Mouse (Mus musculus) thymus, adult 2 months (tissue): ENCODE data around the gene Card9. TPM values are rescaled to one million over a fixed set of nuclear protein-coding genes. Genes with fewer than 3 reads are reported as not detected.

Source experiments
- DNase-seq: peaks from one replicate; pipeline ENCODE4 v3.0.0; 2021
- H3K27ac ChIP-seq: fragments of 200-500 bp; 2 replicates; pipeline ENCODE4 v1.5.1; 2012; ENCODE audit warnings: low read length, control low read depth; ENCODE audit not compliant: control insufficient read depth, insufficient read depth
- H3K27me3 ChIP-seq: fragments of 200-500 bp; 2 replicates; pipeline ENCODE4 v1.6.1; 2012; ENCODE audit warnings: mild to moderate bottlenecking, low read length, moderate library complexity, mixed read lengths; ENCODE audit not compliant: control insufficient read depth, insufficient read depth
- H3K36me3 ChIP-seq: fragments of 200-500 bp; 2 replicates; pipeline ENCODE4 v1.6.1; 2012; ENCODE audit warnings: mild to moderate bottlenecking, low read length, moderate library complexity; ENCODE audit not compliant: control insufficient read depth, insufficient read depth
- H3K4me1 ChIP-seq: fragments of 200-500 bp; replicated peaks from 2 replicates; pipeline ENCODE4 v1.6.1; 2012; ENCODE audit warnings: low read length; ENCODE audit not compliant: control insufficient read depth, insufficient read depth
- H3K4me3 ChIP-seq: fragments of 200-500 bp; 2 replicates; pipeline ENCODE4 v1.5.1; 2012; ENCODE audit warnings: mild to moderate bottlenecking, low read length, control low read depth, moderate library complexity; ENCODE audit not compliant: control insufficient read depth, insufficient read depth
- CTCF ChIP-seq: fragments of 200-500 bp; IDR thresholded peaks from 2 replicates; pipeline ENCODE4 v1.5.1; 2012; ENCODE audit warnings: mild to moderate bottlenecking, control low read depth, low read length, moderate library complexity, borderline replicate concordance; ENCODE audit not compliant: control insufficient read depth, poor library complexity, insufficient read depth; ENCODE audit errors: extremely low read depth
- POLR2A ChIP-seq: fragments of 200-500 bp; IDR thresholded peaks from 2 replicates; pipeline ENCODE4 v1.6.1; 2012; ENCODE audit warnings: mild to moderate bottlenecking, low read length, control low read depth, moderate library complexity; ENCODE audit not compliant: control insufficient read depth, poor library complexity, insufficient read depth; ENCODE audit errors: extremely low read depth
- WGBS: fragments of 180-500 bp; shearing (Covaris S2); methylation state at CpG from one replicate; pipeline ENCODE4 v1.1.7; 2018; 5-methylcytosine and 5-hydroxymethylcytosine counted together
- polyA plus RNA-seq: library from polyadenylated mRNA; depleted of rRNA; stranded (reverse); fragments of >200 nt; gene quantifications from 2 replicates; pipeline ENCODE4 v1.2.3, GENCODE M21; 2012; rRNA removed

Gene Card9
- 39.1 and 51.0 TPM in 2 replicates for polyA plus RNA-seq

- peaks cover 30% of the 10 kb centered on the region for H3K4me1 ChIP-seq
- no peak within 1 kb of the TSS for H3K27ac ChIP-seq
- peaks cover 4% of the 10 kb centered on the region; the same call in 1 of the 2 replicates for H3K36me3 ChIP-seq
- no peak for DNase-seq
- TF ChIP-seq POLR2A (no peak), CTCF (no peak)
- H3K4me3 ChIP-seq: no peak within 1 kb of the TSS
- 53% methylated on average over 3 of the region's 3 CpGs for WGBS
- H3K27me3 ChIP-seq: no peaks in the 10 kb centered on the region
Measured at GRCm38 (mm10) chr2:26360772-26361171, at the start of gene Card9. Gene Card9 (minus strand): TSS chr2:26360918.

GRCm38 (mm10) chr2:26410091-26410490 lies 49.4 kb upstream of the Card9 start:
- Histone ChIP-seq H3K36me3 (peaks cover 2% of the 10 kb centered on the region), H3K4me1 (peaks cover 19% of the 10 kb centered on the region), H3K4me3 (no peak overlapping the region), H3K27me3 (no peaks in the 10 kb centered on the region), H3K27ac (no peak overlapping the region)
- DNase-seq: no peak
- TF ChIP-seq POLR2A (no peak), CTCF (no peak)
- 74% methylated on average over 5 of the region's 5 CpGs for WGBS

GRCm38 (mm10) chr2:26409362-26409761 lies 48.6 kb upstream of the Card9 start:
- no peaks in the 10 kb centered on the region for H3K27me3 ChIP-seq
- no peak for DNase-seq
- peaks cover 19% of the 10 kb centered on the region for H3K4me1 ChIP-seq
- WGBS: 63% methylated on average over 3 of the region's 3 CpGs
- no peak for TF ChIP-seq POLR2A
- TF ChIP-seq CTCF: no peak
- no peak overlapping the region for H3K4me3 ChIP-seq
- H3K36me3 ChIP-seq: no peaks in the 10 kb centered on the region
- no peak overlapping the region for H3K27ac ChIP-seq

- TF ChIP-seq CTCF (peak; percentile 96), POLR2A (no peak)
Measured at GRCm38 (mm10) chr2:26408515-26409356, 48.0 kb upstream of the Card9 start, which contains the start of gene Inpp5e. Gene Inpp5e (minus strand): TSS chr2:26409203.

GRCm38 (mm10) chr2:26403306-26403705 lies 42.6 kb upstream of the Card9 start:
- H3K36me3 ChIP-seq: peaks cover 24% of the 10 kb centered on the region
- H3K27ac ChIP-seq: no peak overlapping the region
- H3K27me3 ChIP-seq: no peaks in the 10 kb centered on the region
- H3K4me3 ChIP-seq: no peak overlapping the region
- H3K4me1 ChIP-seq: peaks cover 16% of the 10 kb centered on the region
- DNase-seq: no peak
- TF ChIP-seq CTCF (no peak), POLR2A (no peak)
- WGBS: 94% methylated on average over 8 of the region's 8 CpGs

More at GRCm38 (mm10) chr2:26408515-26409356, 48.0 kb upstream of the Card9 start, which contains the start of gene Inpp5e:
- Histone ChIP-seq H3K27me3 (no peaks in the 10 kb centered on the region), H3K36me3 (no peaks in the 10 kb centered on the region), H3K27ac (no peak within 1 kb of the TSS), H3K4me1 (peaks cover 19% of the 10 kb centered on the region), H3K4me3 (peak within 1 kb of the TSS; percentile 65)
- WGBS: 1% methylated on average over 57 of the region's 57 CpGs
- peak; percentile 97 for DNase-seq

GRCm38 (mm10) chr2:26402265-26402664 lies 41.5 kb upstream of the Card9 start:
- WGBS: 94% methylated on average over 1 of the region's 1 CpGs
- H3K36me3 ChIP-seq: peaks cover 30% of the 10 kb centered on the region
- DNase-seq: no peak
- H3K4me1 ChIP-seq: peaks cover 7% of the 10 kb centered on the region
- TF ChIP-seq CTCF: no peak
- TF ChIP-seq POLR2A: no peak
- H3K4me3 ChIP-seq: no peak overlapping the region
- no peak overlapping the region for H3K27ac ChIP-seq
- no peaks in the 10 kb centered on the region for H3K27me3 ChIP-seq
